Mouse (Mus musculus): Measurements from ENCODE around the gene Mad1l1.

Mad1l1 gene

DNA sequence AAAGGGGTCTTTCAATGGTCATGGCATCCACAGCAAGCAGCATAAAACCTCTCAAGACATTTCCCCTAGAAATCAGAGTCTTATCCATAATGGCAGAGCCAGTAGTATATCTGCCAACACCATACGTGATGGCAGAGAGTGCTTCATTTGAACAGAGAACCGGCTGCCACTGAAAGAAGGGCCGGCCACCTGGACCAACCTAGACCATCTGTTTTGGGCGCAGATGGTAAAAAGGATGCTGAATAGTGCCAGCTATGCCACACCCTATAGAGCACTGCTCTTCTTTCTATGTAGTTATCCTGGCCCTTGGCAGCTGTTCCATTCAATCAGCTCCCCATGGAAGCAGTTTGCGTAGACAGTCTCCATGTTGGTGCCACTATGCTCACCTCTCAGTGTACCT lies 222.6 kb downstream of the Mad1l1 start:
- CTCF ChIA-PET = no interaction called here

DNA sequence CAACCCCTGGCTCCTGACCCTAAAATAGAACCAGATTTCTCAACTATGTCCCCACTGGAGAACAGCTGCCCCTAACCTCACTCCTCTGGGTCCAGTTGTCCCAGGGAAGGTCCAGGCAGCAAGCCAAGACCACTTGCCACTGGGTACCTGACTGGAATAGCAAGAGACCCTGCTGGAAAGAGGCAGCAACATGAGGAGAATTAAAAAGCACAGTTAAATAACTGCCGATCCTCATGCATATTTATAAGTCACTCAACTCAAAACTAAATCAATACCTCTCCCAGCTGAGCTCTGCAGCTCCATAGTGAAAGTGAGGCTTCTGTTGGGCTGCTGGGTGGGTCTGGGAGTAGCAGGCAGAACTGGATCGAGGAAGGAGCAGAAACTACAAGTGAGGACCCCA lies 226.1 kb downstream of the Mad1l1 start:
- CTCF ChIA-PET = no interaction called here

DNA sequence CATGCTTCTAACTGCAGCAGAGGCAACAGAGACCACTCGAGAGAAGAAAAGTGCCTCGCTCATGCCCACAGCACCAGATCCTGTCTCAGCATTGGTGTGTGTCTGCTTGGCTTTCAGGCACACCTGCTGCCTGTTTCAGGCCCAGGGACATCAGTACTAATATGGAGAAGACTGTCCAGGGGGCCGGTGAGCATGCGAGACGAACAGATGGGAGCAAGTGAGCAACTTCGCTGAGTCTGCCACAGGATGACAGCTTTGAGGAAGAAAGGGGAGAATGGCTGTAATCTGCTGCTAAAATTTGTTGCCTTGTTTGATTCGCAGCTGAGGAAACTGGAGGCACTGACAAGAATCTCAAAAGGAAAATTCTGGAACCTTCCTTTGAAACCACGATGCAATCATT lies 227.9 kb downstream of the Mad1l1 start:
- CTCF ChIA-PET = no interaction called here

- CTCF ChIA-PET = no interaction called here
Observed at GRCm38 (mm10) chr5:140091601-140092000, 229.8 kb downstream of the Mad1l1 start.

DNA sequence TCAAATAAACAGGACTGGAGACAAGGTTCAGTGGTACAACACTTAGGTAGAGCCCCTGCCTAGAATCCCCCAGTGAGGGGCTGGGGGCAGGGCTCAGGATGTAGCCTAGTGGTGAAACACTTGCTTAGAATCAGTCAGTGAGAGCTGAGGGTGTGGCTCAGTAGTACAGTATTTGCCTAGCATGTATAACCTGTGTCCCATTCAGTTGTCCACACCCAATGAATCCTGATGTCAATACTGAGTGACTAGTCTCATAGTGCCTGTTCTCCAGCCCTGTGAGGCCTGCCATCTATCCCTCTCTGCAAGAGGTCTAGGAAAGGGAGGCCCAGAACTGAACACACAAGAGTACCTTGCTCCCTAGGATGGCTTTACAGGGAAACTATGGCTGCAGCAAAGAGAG lies 232.1 kb downstream of the Mad1l1 start:
- CTCF ChIA-PET = no interaction called here

GRCm38 (mm10) chr5:140087242-140087641 lies 234.1 kb downstream of the Mad1l1 start:
- CTCF ChIA-PET = no interaction called here

DNA sequence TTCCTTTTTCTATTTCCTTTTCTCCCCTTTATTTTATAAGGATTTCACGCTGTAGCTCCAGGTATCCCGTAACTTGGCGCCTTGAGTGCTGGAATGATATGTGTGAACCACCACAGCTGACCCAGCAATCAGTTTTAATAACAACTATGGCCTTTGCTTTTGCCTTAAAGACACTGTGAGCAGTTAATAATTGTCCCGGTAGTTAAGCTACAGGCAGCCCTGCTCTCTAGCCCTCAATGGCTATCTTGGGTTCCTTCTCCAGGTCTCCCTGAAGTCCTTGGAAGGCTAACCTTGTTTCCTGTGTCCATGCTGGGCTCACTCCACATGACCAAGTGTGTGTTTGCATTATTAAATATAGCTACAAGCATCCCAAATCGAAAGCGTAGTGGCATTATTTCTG lies 237.0 kb downstream of the Mad1l1 start:
- CTCF ChIA-PET = no interaction called here

DNA sequence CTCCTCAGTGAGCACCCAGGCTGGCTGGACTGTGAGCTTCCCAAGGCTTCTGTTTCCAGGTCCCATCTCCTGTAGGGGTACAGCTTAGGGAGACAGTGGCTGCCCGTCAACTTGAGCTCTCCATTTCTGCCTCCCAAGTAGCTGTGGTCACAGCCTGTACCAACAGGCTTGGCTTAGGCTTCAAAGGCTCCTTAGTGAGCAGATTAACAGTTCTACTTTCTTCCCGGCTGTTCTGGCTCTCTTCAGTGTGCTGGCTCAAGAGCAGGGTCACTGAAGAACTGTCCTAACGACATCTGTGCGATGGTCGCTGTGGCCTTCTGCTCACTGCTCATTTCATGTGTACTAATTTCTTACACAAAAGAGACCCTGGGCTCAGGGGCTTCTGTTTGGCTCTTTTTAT lies 237.4 kb downstream of the Mad1l1 start:
- CTCF ChIA-PET = no interaction called here

DNA sequence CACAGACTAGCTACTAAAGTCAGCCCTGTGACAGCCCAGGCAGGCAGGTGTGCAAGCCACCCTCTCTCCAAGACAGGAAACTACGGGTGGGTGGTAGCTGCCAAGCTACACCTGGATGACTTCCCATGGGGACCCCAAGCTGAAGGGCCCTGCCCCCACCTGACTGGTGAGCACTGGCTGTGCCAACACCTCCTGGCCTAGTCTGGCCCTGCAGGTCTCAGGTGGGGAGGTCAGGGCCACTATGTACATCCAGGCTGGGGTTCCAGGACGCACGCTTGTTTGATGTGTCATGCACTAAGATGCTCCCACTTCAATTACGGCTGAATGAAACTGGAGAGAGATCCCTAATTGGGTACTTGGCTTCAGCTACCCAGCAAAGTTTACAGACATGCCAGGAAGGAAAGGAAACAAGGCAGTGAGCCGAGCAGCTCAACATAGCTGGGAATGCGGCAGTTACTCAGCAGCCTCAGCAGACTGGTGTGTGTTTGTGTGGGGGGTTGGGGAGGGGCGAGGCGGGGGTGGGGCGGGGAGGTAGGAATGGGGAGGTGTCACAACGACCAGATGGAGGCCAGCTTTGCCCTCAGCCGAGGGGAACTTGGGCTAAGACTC lies 239.0 kb downstream of the Mad1l1 start:
- CTCF ChIA-PET = no interaction called here

GRCm38 (mm10) chr5:140081084-140081483 lies 240.3 kb downstream of the Mad1l1 start:
- CTCF ChIA-PET = interaction anchor here (0.6 kb wide), 1 partner anchor 527 kb away, joined by 3 read pairs; no protein-coding TSS in a partner anchor

DNA sequence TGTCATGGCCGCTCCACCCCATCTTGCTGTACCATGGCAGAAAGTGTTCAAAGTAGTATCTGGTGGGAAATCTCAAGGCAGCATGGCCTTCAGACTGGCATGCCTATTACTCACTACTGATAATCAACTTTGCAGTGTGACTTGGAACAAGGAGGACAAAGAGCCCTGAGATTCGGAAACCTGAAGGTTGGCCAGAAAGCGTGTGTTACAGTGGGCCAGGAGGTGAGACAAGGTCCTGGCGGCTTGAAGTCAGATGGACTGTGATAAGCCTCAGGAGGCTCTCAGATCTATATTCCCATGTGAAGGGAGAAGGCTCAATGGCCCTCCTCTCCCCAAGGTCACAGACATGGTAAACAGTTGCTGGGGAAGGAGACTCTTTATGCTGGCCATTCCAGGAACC lies 241.8 kb downstream of the Mad1l1 start:
- CTCF ChIA-PET = no interaction called here

GRCm38 (mm10) chr5:140078406-140078805 lies 242.9 kb downstream of the Mad1l1 start:
- CTCF ChIA-PET = no interaction called here

DNA sequence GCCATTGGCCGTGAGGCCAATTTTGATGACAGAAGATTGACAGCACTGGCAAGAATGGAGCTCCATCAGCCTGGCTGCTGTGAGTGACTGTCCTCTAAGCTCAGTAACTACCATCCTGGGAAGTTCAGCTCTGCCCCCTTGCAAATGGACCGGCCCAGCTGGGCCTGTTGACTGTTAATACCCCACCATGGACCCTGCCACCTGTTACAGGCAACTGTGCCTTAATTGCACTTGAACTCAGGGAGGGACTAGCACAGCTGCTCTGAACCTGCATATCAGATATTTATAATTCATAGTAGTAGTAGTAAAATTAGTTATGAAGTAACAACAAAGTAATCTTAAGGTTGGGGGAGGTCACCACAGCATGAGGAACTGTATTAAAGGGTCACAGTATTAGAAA lies 244.9 kb downstream of the Mad1l1 start:
- CTCF ChIA-PET = no interaction called here

GRCm38 (mm10) chr5:140073671-140074116 lies 247.7 kb downstream of the Mad1l1 start:
- CTCF ChIA-PET = no interaction called here

GRCm38 (mm10) chr5:140073148-140073670 lies 248.1 kb downstream of the Mad1l1 start:
- CTCF ChIA-PET = no interaction called here

- CTCF ChIA-PET = no interaction called here
Observed at GRCm38 (mm10) chr5:140068506-140068905, 252.8 kb downstream of the Mad1l1 start.

- CTCF ChIA-PET = no interaction called here
Observed at GRCm38 (mm10) chr5:140068051-140068450, 253.3 kb downstream of the Mad1l1 start.

- CTCF ChIA-PET = no interaction called here
Observed at GRCm38 (mm10) chr5:140066769-140067168, 254.6 kb downstream of the Mad1l1 start.

GRCm38 (mm10) chr5:140066281-140066680 lies 255.1 kb downstream of the Mad1l1 start:
- CTCF ChIA-PET = no interaction called here

GRCm38 (mm10) chr5:140065281-140065945 lies 255.9 kb downstream of the Mad1l1 start:
- CTCF ChIA-PET = no interaction called here

- CTCF ChIA-PET = no interaction called here
Observed at GRCm38 (mm10) chr5:140064521-140064920, 256.8 kb downstream of the Mad1l1 start.

- CTCF ChIA-PET = no interaction called here
Observed at GRCm38 (mm10) chr5:140062828-140063227, 258.5 kb downstream of the Mad1l1 start.

DNA sequence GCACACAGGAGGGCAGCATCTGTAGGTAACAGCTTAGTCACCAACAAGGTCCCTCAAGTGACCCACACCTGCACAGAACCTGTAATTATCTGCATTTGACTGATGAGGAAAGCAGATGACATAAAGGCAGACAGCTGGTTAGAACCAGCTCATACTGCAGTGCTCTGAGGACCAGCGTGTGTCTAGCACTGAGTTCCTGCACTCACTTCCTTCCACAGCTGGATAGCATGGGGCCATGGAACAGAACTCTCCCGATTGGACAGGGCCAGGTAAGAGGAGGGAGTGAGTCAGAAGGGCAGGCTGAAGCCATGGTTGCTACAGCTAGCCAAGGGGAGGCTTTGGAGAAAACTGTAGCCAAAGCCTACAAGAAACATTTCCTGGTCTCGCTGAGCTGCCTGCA lies 259.0 kb downstream of the Mad1l1 start:
- CTCF ChIA-PET = no interaction called here
